Mouse (Mus musculus) forebrain, embryonic 12.5 days (tissue): Measurements from ENCODE around the gene Plk2. TPM values are rescaled to one million over a fixed set of nuclear protein-coding genes. Genes with fewer than 3 reads are reported as not detected.

Experiments used
- ATAC-seq: fragments of 200-750 bp; cut with Nextera tagmentation; 2 replicates; pipeline ENCODE4 v1.8.0; 2017; ENCODE audit warnings: moderate TSS enrichment; ENCODE audit not compliant: low FRiP score
- H3K27ac ChIP-seq: fragments of 300-500 bp; sonication (generic); 2 replicates; pipeline ENCODE4 v1.5.1; 2016; ENCODE audit warnings: mild to moderate bottlenecking
- H3K27me3 ChIP-seq: fragments of 300-500 bp; sonication (generic); 2 replicates; pipeline ENCODE4 v1.6.1; 2016; ENCODE audit warnings: mild to moderate bottlenecking
- H3K36me3 ChIP-seq: fragments of 300-500 bp; sonication (generic); replicated peaks from 2 replicates; pipeline ENCODE4 v1.6.1; 2016; ENCODE audit warnings: mild to moderate bottlenecking
- H3K4me1 ChIP-seq: fragments of 300-500 bp; sonication (generic); 2 replicates; pipeline ENCODE4 v1.6.1; 2016
- H3K4me2 ChIP-seq: fragments of 300-500 bp; sonication (generic); 2 replicates; pipeline ENCODE4 v1.6.1; 2016; ENCODE audit warnings: mild to moderate bottlenecking, moderate library complexity
- H3K4me3 ChIP-seq: fragments of 300-500 bp; sonication (generic); replicated peaks from 2 replicates; pipeline ENCODE4 v1.5.1; 2016; ENCODE audit warnings: mild to moderate bottlenecking
- H3K9ac ChIP-seq: fragments of 300-500 bp; sonication (generic); 2 replicates; pipeline ENCODE4 v1.6.1; 2016; ENCODE audit warnings: mild to moderate bottlenecking
- H3K9me3 ChIP-seq: fragments of 300-500 bp; sonication (generic); 2 replicates; pipeline ENCODE4 v1.6.1; 2016
- WGBS: fragments of 180-500 bp; shearing (Covaris S2); methylation state at CpG from one replicate; pipeline ENCODE4 v1.1.7; 2016; 5-methylcytosine and 5-hydroxymethylcytosine counted together
- polyA plus RNA-seq: library from polyadenylated mRNA; unstranded; fragments of >200 nt; fragmentation: Nextera tagmentation; extraction: Ambion mirVana; gene quantifications from 2 replicates; pipeline ENCODE4 v1.2.1, GENCODE M21; 2016

The Plk2 gene
- polyA plus RNA-seq, 1 experiment from 2014 or later, result 106 TPM

GRCm38 (mm10) chr13:110419640-110420039 is 24.8 kb downstream of the Plk2 start:
- no peaks in the 10 kb centered on the region for H3K4me1 ChIP-seq
- no peaks in the 10 kb centered on the region for H3K27me3 ChIP-seq
- H3K4me3 ChIP-seq, result no peak overlapping the region
- no peaks in the 10 kb centered on the region for H3K36me3 ChIP-seq
- H3K27ac ChIP-seq, result no peak overlapping the region
- no peak overlapping the region for H3K9ac ChIP-seq
- no peaks in the 10 kb centered on the region for H3K9me3 ChIP-seq
- ATAC-seq, result no peak
- no peak overlapping the region for H3K4me2 ChIP-seq
- WGBS, result 86% methylated on average over 5 of the region's 5 CpGs

GRCm38 (mm10) chr13:110422434-110422833 is 27.6 kb downstream of the Plk2 start:
- H3K4me1 ChIP-seq, result no peaks in the 10 kb centered on the region
- H3K27me3 ChIP-seq, result no peaks in the 10 kb centered on the region
- H3K9me3 ChIP-seq, result no peaks in the 10 kb centered on the region
- H3K4me2 ChIP-seq, result no peak overlapping the region
- H3K4me3 ChIP-seq, result no peak overlapping the region
- H3K27ac ChIP-seq, result no peak overlapping the region
- no peaks in the 10 kb centered on the region for H3K36me3 ChIP-seq
- no peak overlapping the region for H3K9ac ChIP-seq
- WGBS, result 92% methylated on average over 7 of the region's 7 CpGs
- no peak for ATAC-seq

- Histone ChIP-seq H3K4me3 (no peak overlapping the region), H3K9me3 (no peaks in the 10 kb centered on the region), H3K36me3 (no peaks in the 10 kb centered on the region), H3K4me1 (no peaks in the 10 kb centered on the region), H3K9ac (no peak overlapping the region), H3K4me2 (no peak overlapping the region), H3K27ac (no peak overlapping the region), H3K27me3 (no peaks in the 10 kb centered on the region)
- no peak for ATAC-seq
- 85% methylated on average over 8 of the region's 8 CpGs for WGBS
These were observed 30.8 kb downstream of the Plk2 start for GRCm38 (mm10) chr13:110425512-110426222.

GRCm38 (mm10) chr13:110431388-110431787 is 36.5 kb downstream of the Plk2 start:
- no peak for ATAC-seq
- H3K4me1 ChIP-seq, result no peaks in the 10 kb centered on the region
- no peak overlapping the region for H3K27ac ChIP-seq
- no peaks in the 10 kb centered on the region for H3K36me3 ChIP-seq
- H3K9ac ChIP-seq, result no peak overlapping the region
- no peaks in the 10 kb centered on the region for H3K9me3 ChIP-seq
- no peak overlapping the region for H3K4me2 ChIP-seq
- H3K4me3 ChIP-seq, result no peak overlapping the region
- no peaks in the 10 kb centered on the region for H3K27me3 ChIP-seq

GRCm38 (mm10) chr13:110432062-110432566 is 37.3 kb downstream of the Plk2 start:
- no peak for ATAC-seq
- no peak overlapping the region for H3K9ac ChIP-seq
- 73% methylated on average over 2 of the region's 2 CpGs for WGBS

GRCm38 (mm10) chr13:110432613-110433012 is 37.8 kb downstream of the Plk2 start:
- no peak overlapping the region for H3K27ac ChIP-seq
- no peaks in the 10 kb centered on the region for H3K27me3 ChIP-seq
- 90% methylated on average over 4 of the region's 4 CpGs for WGBS
- H3K9me3 ChIP-seq, result no peaks in the 10 kb centered on the region
- no peaks in the 10 kb centered on the region for H3K4me1 ChIP-seq
- no peak overlapping the region for H3K9ac ChIP-seq
- no peak overlapping the region for H3K4me2 ChIP-seq
- ATAC-seq, result no peak
- no peaks in the 10 kb centered on the region for H3K36me3 ChIP-seq
- H3K4me3 ChIP-seq, result no peak overlapping the region

More at GRCm38 (mm10) chr13:110432062-110432566, 37.3 kb downstream of the Plk2 start:
- Histone ChIP-seq H3K27me3 (no peaks in the 10 kb centered on the region), H3K9me3 (no peaks in the 10 kb centered on the region), H3K4me1 (no peaks in the 10 kb centered on the region), H3K4me3 (no peak overlapping the region), H3K4me2 (no peak overlapping the region), H3K27ac (no peak overlapping the region), H3K36me3 (no peaks in the 10 kb centered on the region)

GRCm38 (mm10) chr13:110436692-110437091 is 41.8 kb downstream of the Plk2 start:
- no peaks in the 10 kb centered on the region for H3K9me3 ChIP-seq
- 74% methylated on average over 7 of the region's 7 CpGs for WGBS

GRCm38 (mm10) chr13:110438624-110439023 is 43.8 kb downstream of the Plk2 start:
- H3K4me1 ChIP-seq, result no peaks in the 10 kb centered on the region
- no peak overlapping the region for H3K4me3 ChIP-seq
- WGBS, result 86% methylated on average over 9 of the region's 9 CpGs
- H3K27me3 ChIP-seq, result no peaks in the 10 kb centered on the region
- H3K4me2 ChIP-seq, result no peak overlapping the region
- H3K9ac ChIP-seq, result no peak overlapping the region
- H3K36me3 ChIP-seq, result no peaks in the 10 kb centered on the region
- no peak for ATAC-seq
- H3K9me3 ChIP-seq, result no peaks in the 10 kb centered on the region
- H3K27ac ChIP-seq, result no peak overlapping the region

More at GRCm38 (mm10) chr13:110436692-110437091, 41.8 kb downstream of the Plk2 start:
- Histone ChIP-seq H3K4me3 (no peak overlapping the region), H3K4me2 (no peak overlapping the region), H3K9ac (no peak overlapping the region), H3K36me3 (no peaks in the 10 kb centered on the region), H3K4me1 (no peaks in the 10 kb centered on the region), H3K27me3 (no peaks in the 10 kb centered on the region), H3K27ac (no peak overlapping the region)
- no peak for ATAC-seq

GRCm38 (mm10) chr13:110444335-110444734 is 49.5 kb downstream of the Plk2 start:
- Histone ChIP-seq H3K4me2 (no peak overlapping the region), H3K9ac (no peak overlapping the region), H3K27ac (no peak overlapping the region), H3K9me3 (no peaks in the 10 kb centered on the region), H3K4me3 (no peak overlapping the region), H3K36me3 (no peaks in the 10 kb centered on the region), H3K4me1 (peaks cover 9% of the 10 kb centered on the region; the same call in 1 of the 2 replicates), H3K27me3 (no peaks in the 10 kb centered on the region)
- 78% methylated on average over 4 of the region's 4 CpGs for WGBS
- no peak for ATAC-seq

- Histone ChIP-seq H3K36me3 (no peaks in the 10 kb centered on the region), H3K4me2 (no peak overlapping the region), H3K4me1 (peaks cover 9% of the 10 kb centered on the region; the same call in 1 of the 2 replicates), H3K9me3 (no peaks in the 10 kb centered on the region), H3K27ac (no peak overlapping the region), H3K27me3 (no peaks in the 10 kb centered on the region), H3K9ac (no peak overlapping the region), H3K4me3 (no peak overlapping the region)
- WGBS, result 42% methylated on average over 3 of the region's 3 CpGs
- no peak for ATAC-seq
These were observed 50.0 kb downstream of the Plk2 start for GRCm38 (mm10) chr13:110444894-110445293.

GRCm38 (mm10) chr13:110446434-110446833 is 51.6 kb downstream of the Plk2 start:
- Histone ChIP-seq H3K36me3 (no peaks in the 10 kb centered on the region), H3K4me3 (no peak overlapping the region), H3K4me2 (no peak overlapping the region), H3K4me1 (peaks cover 11% of the 10 kb centered on the region; the same call in 1 of the 2 replicates), H3K9ac (no peak overlapping the region), H3K27me3 (no peaks in the 10 kb centered on the region), H3K27ac (no peak overlapping the region), H3K9me3 (no peaks in the 10 kb centered on the region)
- WGBS, result 85% methylated on average over 6 of the region's 6 CpGs
- ATAC-seq, result no peak

- H3K9me3 ChIP-seq, result no peaks in the 10 kb centered on the region
- H3K27ac ChIP-seq, result no peak overlapping the region
- H3K9ac ChIP-seq, result no peak overlapping the region
- no peak overlapping the region for H3K4me3 ChIP-seq
- no peaks in the 10 kb centered on the region for H3K27me3 ChIP-seq
- no peaks in the 10 kb centered on the region for H3K36me3 ChIP-seq
- no peak overlapping the region for H3K4me2 ChIP-seq
- peaks cover 6% of the 10 kb centered on the region; the same call in 1 of the 2 replicates for H3K4me1 ChIP-seq
- WGBS, result 60% methylated on average over 4 of the region's 4 CpGs
- ATAC-seq, result no peak
These were observed 55.2 kb downstream of the Plk2 start for GRCm38 (mm10) chr13:110450056-110450455.
